Mouse (Mus musculus) hindbrain, embryonic 10.5 days (tissue): ENCODE measurements around the gene Cpeb1. TPM values are rescaled to one million over a fixed set of nuclear protein-coding genes. Genes with fewer than 3 reads are reported as not detected.

Experiments
- DNase-seq: peaks from one replicate; pipeline ENCODE4 v3.0.0-alpha.2; 2017; ENCODE audit warnings: low spot score
- H3K27ac ChIP-seq: fragments of 300-500 bp; sonication (generic); 2 replicates; pipeline ENCODE4 v1.5.1; 2016; ENCODE audit warnings: mild to moderate bottlenecking, moderate library complexity
- H3K27me3 ChIP-seq: fragments of 300-500 bp; sonication (generic); 2 replicates; pipeline ENCODE4 v1.6.1; 2016; ENCODE audit warnings: mild to moderate bottlenecking; ENCODE audit not compliant: poor library complexity, insufficient read depth, severe bottlenecking
- H3K36me3 ChIP-seq: fragments of 300-500 bp; sonication (generic); 2 replicates; pipeline ENCODE4 v1.6.1; 2016; ENCODE audit warnings: mild to moderate bottlenecking, moderate library complexity
- H3K4me1 ChIP-seq: fragments of 300-500 bp; sonication (generic); replicated peaks from 2 replicates; pipeline ENCODE4 v1.6.1; 2016; ENCODE audit warnings: mild to moderate bottlenecking
- H3K4me3 ChIP-seq: fragments of 300-500 bp; sonication (generic); 2 replicates; pipeline ENCODE4 v1.5.1; 2016; ENCODE audit warnings: mild to moderate bottlenecking, moderate library complexity
- H3K9me3 ChIP-seq: fragments of 300-500 bp; sonication (generic); 2 replicates; pipeline ENCODE4 v1.6.1; 2016; ENCODE audit warnings: mild to moderate bottlenecking, moderate library complexity
- WGBS: fragments of 180-500 bp; shearing (Covaris S2); methylation state at CpG from one replicate; pipeline ENCODE4 v1.1.7; 2016; 5-methylcytosine and 5-hydroxymethylcytosine counted together
- polyA plus RNA-seq: library from polyadenylated mRNA; unstranded; fragments of >200 nt; fragmentation: Nextera tagmentation; extraction: Ambion mirVana; gene quantifications from 2 replicates; pipeline ENCODE4 v1.2.1, GENCODE M21; 2016

The Cpeb1 gene
- polyA plus RNA-seq, 1 experiment from 2014 or later, result 1.3 TPM

DNA sequence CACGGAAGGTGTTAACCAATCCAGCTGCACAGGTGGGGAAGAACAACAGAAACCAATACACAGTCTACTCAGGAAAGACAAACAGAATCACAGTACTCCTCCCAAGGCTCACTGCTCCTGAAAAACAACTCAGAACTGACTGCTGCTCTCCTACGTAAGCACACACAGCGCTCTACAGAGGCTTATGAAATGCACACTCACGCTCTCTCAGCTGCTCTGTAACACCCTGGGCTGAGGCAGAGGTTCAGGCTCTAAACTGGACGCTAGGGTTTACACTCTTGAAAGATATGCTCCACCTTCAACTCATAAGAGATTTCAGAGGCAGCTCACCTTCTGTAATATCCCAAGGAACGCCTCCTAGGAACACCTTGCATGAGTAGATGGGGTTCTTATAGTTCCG, 98.3 kb downstream of the Cpeb1 start:
- Histone ChIP-seq H3K4me3 (no peak overlapping the region), H3K36me3 (no peaks in the 10 kb centered on the region), H3K4me1 (no peaks in the 10 kb centered on the region), H3K9me3 (no peaks in the 10 kb centered on the region), H3K27ac (no peak overlapping the region), H3K27me3 (0 out of 2 replicates have a peak, but pooled peaks cover 2% of the 10 kb centered on the region)
- no peak for DNase-seq
- WGBS, result 81% methylated on average over 7 of the region's 7 CpGs

DNA sequence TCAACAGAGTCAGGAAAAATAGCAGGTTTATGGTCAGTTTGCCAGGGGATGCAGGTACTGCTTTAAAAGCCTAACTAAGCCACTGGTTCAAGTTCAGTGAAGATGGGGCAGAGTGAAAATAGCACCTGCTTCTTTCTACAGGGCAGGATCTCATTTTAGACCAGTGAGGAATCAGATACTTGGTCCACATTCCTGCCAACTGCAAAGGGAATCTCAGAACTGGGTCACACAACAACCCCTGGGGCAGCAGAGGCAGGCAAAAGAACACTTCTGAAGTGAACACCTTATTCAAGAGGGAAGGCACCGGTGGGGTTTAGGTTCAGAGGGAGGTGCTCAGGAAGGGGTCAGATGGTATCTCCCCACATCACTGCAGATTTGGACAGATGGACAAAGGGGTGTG, 98.9 kb downstream of the Cpeb1 start:
- 0 out of 2 replicates have a peak, but pooled peaks cover 2% of the 10 kb centered on the region for H3K27me3 ChIP-seq
- no peaks in the 10 kb centered on the region for H3K4me1 ChIP-seq
- H3K27ac ChIP-seq, result no peak overlapping the region
- WGBS, result 79% methylated on average over 1 of the region's 1 CpGs
- H3K4me3 ChIP-seq, result no peak overlapping the region
- H3K36me3 ChIP-seq, result no peaks in the 10 kb centered on the region
- H3K9me3 ChIP-seq, result no peaks in the 10 kb centered on the region
- DNase-seq, result no peak

DNA sequence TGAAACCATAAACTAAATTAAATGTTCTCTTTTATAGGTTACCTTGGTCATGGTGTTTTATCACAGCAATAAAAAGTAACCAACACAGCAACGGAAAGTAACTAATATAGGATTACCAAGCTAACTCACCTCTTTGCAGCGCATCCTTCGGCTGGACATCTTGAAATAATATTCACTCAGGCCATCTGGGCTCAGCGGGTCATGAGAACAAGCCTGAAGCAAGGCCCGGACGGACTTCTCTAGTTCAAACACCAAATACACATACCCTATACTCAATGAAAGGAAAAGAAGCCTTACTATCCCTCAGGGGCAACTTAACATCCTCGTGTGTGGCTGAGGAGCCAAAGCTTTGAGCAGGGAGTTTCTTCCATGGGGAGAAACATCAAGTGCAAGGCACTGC, 99.5 kb downstream of the Cpeb1 start:
- H3K4me3 ChIP-seq, result no peak overlapping the region
- H3K9me3 ChIP-seq, result no peaks in the 10 kb centered on the region
- H3K27me3 ChIP-seq, result 0 out of 2 replicates have a peak, but pooled peaks cover 2% of the 10 kb centered on the region
- no peaks in the 10 kb centered on the region for H3K4me1 ChIP-seq
- WGBS, result 81% methylated on average over 7 of the region's 7 CpGs
- no peak overlapping the region for H3K27ac ChIP-seq
- DNase-seq, result no peak
- H3K36me3 ChIP-seq, result no peaks in the 10 kb centered on the region

DNA sequence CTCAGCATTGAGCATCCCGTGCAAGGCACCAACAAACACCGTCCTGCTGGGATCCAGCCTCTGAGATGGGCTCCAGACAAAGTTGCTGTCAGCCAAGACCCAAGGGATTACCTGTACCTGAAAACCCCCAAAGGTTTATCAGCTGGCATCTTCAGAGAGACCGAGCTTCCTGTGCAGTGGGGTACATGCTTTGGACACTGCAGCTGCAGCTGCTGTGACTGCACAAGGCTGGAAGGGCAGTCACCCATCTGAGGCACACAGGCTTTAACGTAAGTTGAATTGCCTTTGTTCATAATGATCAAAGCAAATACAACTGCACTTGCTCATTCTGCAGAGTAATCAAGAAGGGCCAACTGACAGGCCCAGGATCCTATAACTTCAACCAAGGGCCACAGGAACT, 103.4 kb downstream of the Cpeb1 start:
- Histone ChIP-seq H3K36me3 (no peaks in the 10 kb centered on the region), H3K27ac (no peak overlapping the region), H3K4me3 (no peak overlapping the region), H3K27me3 (no peaks in the 10 kb centered on the region), H3K4me1 (no peaks in the 10 kb centered on the region), H3K9me3 (no peaks in the 10 kb centered on the region)
- DNase-seq, result no peak
- WGBS, result 81% methylated on average over 4 of the region's 4 CpGs

DNA sequence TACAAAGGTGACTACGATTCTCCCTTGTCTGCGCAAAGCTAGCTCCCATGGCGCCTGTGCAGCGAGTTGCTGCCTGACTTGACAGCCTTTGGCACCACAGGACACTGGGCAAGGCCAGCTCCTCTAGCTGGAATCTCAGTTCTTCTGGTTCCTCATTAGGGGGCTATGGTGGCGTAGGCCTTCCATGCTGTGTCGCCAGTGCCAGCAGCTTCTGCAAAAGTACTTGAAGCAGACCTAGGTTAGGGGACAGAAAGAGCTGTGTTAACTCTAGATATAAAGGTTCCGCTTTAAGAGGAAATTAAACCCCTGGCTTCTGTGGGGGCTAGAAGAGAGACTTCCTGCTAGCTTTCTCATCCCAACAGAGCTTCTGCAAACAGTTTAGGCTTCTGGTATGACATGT, 107.1 kb downstream of the Cpeb1 start:
- no peaks in the 10 kb centered on the region for H3K9me3 ChIP-seq
- no peaks in the 10 kb centered on the region for H3K27me3 ChIP-seq
- no peak for DNase-seq
- no peak overlapping the region for H3K4me3 ChIP-seq
- WGBS, result 62% methylated on average over 7 of the region's 7 CpGs
- no peak overlapping the region for H3K27ac ChIP-seq
- peaks cover 15% of the 10 kb centered on the region for H3K4me1 ChIP-seq
- H3K36me3 ChIP-seq, result peaks cover 10% of the 10 kb centered on the region

DNA sequence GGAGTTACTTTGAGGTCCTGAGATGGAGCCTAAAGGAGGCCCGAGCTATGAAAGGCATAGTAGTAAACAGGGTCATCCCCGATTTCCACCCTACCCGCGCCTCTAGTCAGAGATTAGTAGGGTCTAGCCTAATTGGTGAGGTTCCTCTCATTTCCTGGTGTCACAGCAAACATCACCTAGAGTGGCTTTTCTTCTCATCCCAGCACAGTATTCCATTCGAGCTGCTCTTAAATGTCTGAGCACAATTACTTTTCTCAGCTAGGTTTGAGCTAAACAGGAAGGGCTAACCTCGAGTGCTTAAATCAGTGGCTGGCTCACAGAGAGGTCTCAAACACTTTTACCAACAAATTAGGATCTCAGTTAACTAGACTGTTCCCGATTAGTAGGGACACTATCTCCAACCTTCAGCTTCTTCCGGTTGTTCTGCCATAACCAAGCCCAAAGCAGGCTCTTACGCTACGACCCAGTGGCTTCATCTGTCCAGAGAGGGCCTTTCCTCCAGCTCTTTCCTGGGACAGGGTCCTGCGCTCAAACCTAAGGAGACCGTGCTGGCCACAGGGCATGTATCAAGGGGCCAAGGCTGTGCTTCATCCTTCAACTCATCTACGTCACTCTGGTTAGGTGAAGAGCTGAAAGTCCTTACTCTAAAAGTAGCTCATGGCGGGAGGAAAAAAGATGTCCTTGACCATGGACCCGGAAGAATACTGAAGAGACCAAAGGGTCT, 109.7 kb downstream of the Cpeb1 start:
- Histone ChIP-seq H3K27me3 (no peaks in the 10 kb centered on the region), H3K4me1 (peaks cover 29% of the 10 kb centered on the region), H3K4me3 (peak overlapping the region; percentile 99), H3K27ac (peak overlapping the region; percentile 95), H3K9me3 (no peaks in the 10 kb centered on the region), H3K36me3 (peaks cover 36% of the 10 kb centered on the region)
- no peak for DNase-seq
- 62% methylated on average over 15 of the region's 15 CpGs for WGBS

DNA sequence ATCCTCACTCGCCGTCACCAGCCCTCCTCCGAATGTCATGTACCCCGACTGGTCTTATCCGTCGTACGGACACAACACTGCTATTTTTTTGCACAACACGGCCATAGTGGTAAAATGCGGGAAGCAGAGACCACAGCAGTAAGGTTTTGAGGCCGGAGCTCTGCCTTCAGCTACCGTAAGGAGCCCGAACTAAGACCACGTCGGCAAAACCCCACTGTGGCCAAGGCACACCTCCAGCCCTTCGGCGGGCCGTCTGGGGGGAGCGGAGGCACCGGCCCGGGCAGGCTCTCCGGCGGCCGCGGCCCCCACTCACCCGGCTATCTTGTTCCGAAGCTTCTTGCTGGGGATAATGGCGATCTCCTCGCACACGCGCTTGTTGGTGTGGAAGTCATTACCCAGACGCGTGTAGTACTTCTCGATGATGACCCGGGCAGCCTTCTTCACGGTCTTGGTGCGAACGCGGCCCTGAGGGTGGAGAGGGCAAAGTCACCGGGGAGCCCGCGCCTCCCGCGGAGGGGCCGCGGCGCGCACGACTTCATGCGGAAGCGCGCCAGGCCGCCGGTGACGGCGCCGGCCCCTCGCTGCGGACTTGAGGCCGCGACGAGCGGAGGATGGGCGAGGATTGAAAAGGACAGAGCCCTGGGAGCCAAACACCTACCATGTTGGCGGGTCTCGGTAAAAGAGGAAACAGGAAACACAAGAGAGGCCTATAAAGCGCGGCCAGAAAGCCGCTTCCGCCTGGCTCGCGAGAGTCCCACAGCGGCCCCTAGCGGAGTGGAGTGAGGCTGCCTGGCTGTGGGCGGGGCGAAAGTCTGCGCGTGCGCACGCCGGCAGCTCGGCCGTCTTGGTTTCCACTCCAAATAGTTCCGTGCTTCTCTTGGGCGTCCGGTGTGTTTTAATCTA, 110.5 kb downstream of the Cpeb1 start, which contains the start of gene Rps17:
Gene Rps17, minus strand, starts transcription at position 711 of the 903 bp plus-strand sequence.
- H3K27ac ChIP-seq, result peak within 1 kb of the TSS; percentile 95
- no peaks in the 10 kb centered on the region for H3K9me3 ChIP-seq
- DNase-seq, result peak; percentile 97
- peaks cover 44% of the 10 kb centered on the region for H3K36me3 ChIP-seq
- peaks cover 29% of the 10 kb centered on the region for H3K4me1 ChIP-seq
- WGBS, result under 1% methylated on average over 85 of the region's 85 CpGs
- H3K27me3 ChIP-seq, result no peaks in the 10 kb centered on the region
- H3K4me3 ChIP-seq, result peak within 1 kb of the TSS; percentile 99

DNA sequence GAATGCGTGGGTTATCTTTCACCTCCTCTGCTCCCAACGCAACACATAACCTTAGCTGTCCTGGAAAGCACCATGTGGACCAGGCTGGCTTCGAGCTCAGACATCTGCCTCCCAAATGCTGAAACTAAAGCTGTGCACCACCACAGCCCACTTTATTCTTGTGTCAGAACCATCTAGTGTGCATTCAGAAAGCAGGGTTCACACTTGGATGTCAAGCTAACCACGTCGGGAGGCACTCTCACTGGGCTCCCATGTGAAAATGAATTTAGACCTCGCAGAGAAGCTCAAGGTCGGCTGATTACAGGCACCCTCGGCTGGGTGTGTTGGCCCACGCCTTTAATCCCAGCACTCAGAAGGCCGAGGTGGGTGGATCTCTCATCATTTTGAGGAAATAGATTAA, 111.4 kb downstream of the Cpeb1 start:
- Histone ChIP-seq H3K27me3 (no peaks in the 10 kb centered on the region), H3K4me3 (peak overlapping the region; percentile 99), H3K36me3 (peaks cover 54% of the 10 kb centered on the region), H3K27ac (peak overlapping the region; percentile 95), H3K9me3 (no peaks in the 10 kb centered on the region), H3K4me1 (peaks cover 29% of the 10 kb centered on the region)
- WGBS, result 22% methylated on average over 10 of the region's 10 CpGs
- DNase-seq, result no peak

DNA sequence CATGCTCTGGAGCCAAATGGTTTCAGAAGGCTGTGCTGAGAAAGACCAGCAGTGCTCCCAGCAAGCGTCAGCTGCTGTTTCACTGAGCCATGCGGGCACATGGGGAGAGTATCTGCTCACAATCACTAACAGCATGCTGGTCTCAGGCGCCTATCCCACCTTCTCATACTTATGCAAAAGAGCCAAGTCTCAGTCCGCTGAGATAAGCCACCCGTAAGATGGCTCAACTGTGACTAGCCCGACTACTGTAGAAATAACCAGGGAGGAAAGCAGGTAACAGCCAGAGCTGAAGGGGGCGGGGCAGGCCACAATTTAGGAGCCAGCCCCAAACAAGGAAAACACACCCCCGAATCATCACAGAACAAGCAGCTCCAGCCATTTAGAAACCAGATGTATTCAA, 111.9 kb downstream of the Cpeb1 start:
- Histone ChIP-seq H3K27ac (0 out of 2 replicates have a peak overlapping the region, but pooled peaks have one; percentile 95), H3K4me3 (peak overlapping the region; percentile 99), H3K4me1 (peaks cover 29% of the 10 kb centered on the region), H3K27me3 (no peaks in the 10 kb centered on the region), H3K36me3 (peaks cover 59% of the 10 kb centered on the region), H3K9me3 (no peaks in the 10 kb centered on the region)
- WGBS, result 45% methylated on average over 8 of the region's 8 CpGs
- no peak for DNase-seq

DNA sequence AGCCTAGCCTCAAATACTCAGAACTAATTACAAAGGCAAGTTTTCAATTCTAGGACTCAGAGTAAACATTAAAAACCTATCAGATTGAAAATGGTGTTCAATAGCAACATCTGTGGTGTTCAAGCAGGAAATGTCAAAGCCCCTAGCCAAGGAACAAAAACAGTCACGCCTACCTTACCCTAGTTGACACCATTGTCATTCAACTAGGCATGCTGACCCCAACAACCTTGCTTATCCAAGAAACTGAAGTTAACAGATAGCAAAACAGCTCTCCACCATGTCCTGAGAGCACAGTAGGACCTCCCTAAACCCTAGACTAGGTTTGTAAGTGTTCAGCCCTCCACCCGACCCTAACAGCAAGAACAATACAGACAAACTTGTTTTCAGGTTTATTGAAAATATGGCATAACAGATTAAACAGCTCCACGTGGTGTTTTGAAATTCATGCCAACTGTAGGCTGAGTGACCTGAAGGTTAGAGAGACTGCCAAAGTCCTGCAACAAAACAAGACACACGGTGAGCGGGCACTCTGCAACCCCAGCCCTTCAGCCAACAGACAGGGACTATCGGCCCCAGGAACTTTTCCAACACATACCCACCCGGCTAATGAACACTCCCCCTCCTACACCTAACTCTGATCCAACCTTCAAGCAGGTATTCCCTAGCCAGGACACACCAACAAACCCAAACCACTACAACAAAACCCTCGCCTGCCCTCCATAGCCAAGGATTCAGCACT, 112.7 kb downstream of the Cpeb1 start:
- no peaks in the 10 kb centered on the region for H3K9me3 ChIP-seq
- peaks cover 29% of the 10 kb centered on the region for H3K4me1 ChIP-seq
- WGBS, result 77% methylated on average over 8 of the region's 8 CpGs
- H3K4me3 ChIP-seq, result peak overlapping the region; percentile 99
- H3K36me3 ChIP-seq, result peaks cover 67% of the 10 kb centered on the region
- H3K27ac ChIP-seq, result no peak overlapping the region
- no peaks in the 10 kb centered on the region for H3K27me3 ChIP-seq
- no peak for DNase-seq

DNA sequence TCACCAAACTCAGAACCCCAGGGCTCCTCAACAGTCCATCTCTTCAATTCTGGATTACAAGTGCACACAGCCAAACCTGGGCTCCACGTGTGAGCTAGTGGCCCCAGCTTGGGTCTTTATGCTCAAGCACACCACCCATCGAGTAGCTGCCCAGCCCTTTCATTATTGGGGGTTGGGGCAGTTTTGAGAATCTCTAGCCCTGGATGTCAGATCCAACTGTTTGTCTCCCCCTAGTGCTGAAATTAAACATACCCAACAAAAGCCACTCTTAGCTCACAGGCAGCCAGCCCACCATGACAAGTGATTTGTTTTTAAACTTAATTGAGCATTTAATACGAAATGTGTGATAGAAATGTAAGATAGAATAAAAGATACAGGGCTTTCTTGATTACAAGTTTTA, 113.7 kb downstream of the Cpeb1 start:
- no peak for DNase-seq
- no peaks in the 10 kb centered on the region for H3K27me3 ChIP-seq
- H3K36me3 ChIP-seq, result peaks cover 75% of the 10 kb centered on the region
- no peak overlapping the region for H3K27ac ChIP-seq
- H3K4me1 ChIP-seq, result peaks cover 30% of the 10 kb centered on the region
- 54% methylated on average over 3 of the region's 3 CpGs for WGBS
- H3K4me3 ChIP-seq, result no peak overlapping the region
- no peaks in the 10 kb centered on the region for H3K9me3 ChIP-seq

DNA sequence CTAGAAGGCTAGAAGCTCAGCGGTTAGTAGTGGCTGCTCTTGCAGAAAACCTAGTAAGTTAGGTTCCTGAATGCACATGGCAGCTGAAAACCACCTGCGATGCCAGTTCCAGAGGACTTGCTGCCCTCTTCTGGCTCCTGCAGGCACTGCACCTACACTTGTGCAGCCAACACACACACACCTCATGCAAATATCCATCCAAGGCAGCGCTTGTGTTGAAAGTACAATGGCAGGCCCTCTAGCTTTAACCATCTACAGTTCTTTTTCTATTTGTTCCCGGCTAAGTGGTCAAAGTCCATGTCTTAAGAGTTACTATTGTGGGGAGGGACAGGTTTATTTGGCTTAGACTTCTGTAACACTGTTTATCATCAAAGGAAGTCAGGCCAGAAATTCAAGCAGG, 115.5 kb downstream of the Cpeb1 start:
- H3K36me3 ChIP-seq, result peaks cover 88% of the 10 kb centered on the region
- no peaks in the 10 kb centered on the region for H3K9me3 ChIP-seq
- DNase-seq, result peak; percentile 68
- peaks cover 40% of the 10 kb centered on the region for H3K4me1 ChIP-seq
- H3K27me3 ChIP-seq, result no peaks in the 10 kb centered on the region
- no peak overlapping the region for H3K4me3 ChIP-seq
- H3K27ac ChIP-seq, result no peak overlapping the region
- 84% methylated on average over 4 of the region's 4 CpGs for WGBS
